Mouse (Mus musculus): Measurements from ENCODE around the gene Slc6a16. TPM values are rescaled to one million over a fixed set of nuclear protein-coding genes. Genes with fewer than 3 reads are reported as not detected.

Slc6a16 gene
- 0.24 and 0.49 TPM in 2 replicates for polyA plus RNA-seq (2016; fragmentation: Nextera tagmentation; extraction: Ambion mirVana)

DNA sequence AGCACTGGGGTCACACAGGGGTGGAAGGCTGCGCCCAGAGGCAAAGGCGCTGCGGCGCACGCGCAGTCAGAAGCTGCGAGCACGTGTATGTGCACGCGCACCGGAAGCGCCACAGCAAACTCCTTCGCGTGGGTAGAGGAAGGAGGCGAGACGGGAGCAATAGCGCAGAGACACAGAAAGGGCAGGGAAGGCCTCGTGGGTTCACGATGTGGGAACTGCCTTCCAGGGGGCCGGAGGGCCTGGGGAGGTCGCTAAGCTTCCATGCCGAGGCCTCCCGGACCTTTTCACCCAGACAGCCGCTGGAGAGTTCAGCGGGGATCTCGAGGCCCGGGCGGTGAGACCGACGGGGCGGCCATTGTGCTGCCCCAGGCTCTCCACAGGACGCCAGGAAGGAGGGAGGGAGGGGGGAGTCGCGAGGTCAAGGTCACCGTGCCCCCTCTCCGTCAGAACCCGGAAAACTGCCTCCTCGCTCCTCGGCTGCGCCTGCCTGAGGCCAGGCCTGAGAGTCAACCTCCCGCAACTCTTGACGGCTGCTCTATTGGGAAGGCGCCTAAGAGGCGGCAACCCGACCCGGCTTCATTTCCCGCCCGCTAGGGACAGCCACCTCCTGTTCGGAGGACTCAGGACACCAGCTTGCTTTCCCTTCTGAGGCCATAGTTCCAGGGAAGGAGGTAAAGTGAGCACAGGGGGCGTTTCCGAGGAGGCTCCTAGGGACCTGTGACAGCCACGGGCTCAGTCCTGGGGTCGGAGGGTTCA is at the start of gene Slc6a16:
Slc6a16 (plus strand) TSS at position 453 of the 756 bp plus-strand sequence.
- 9% methylated on average over 53 of the region's 53 CpGs for WGBS
- no peaks in the 10 kb centered on the region for H3K9me3 ChIP-seq (replicated peaks)
- peak; percentile 73 for DNase-seq (ENCODE audit: low spot score)
- peak within 1 kb of the TSS; percentile 85 for H3K27ac ChIP-seq
- H3K4me3 ChIP-seq, result peak within 1 kb of the TSS; percentile 42
- peaks cover 30% of the 10 kb centered on the region for H3K4me1 ChIP-seq
- H3K36me3 ChIP-seq, result no peaks in the 10 kb centered on the region
- H3K27me3 ChIP-seq (ENCODE audit: low read depth, poor library complexity, severe bottlenecking), result peaks cover 51% of the 10 kb centered on the region

GRCm38 (mm10) chr7:45191161-45191560 is 49.7 kb upstream of the Slc6a16 start:
- WGBS, result 80% methylated on average over 2 of the region's 2 CpGs
- H3K36me3 ChIP-seq, result no peaks in the 10 kb centered on the region
- peak overlapping the region; percentile 61 for H3K27ac ChIP-seq
- H3K27me3 ChIP-seq (ENCODE audit: low read depth, poor library complexity, severe bottlenecking), result peaks cover 73% of the 10 kb centered on the region
- H3K4me1 ChIP-seq, result peaks cover 66% of the 10 kb centered on the region
- no peaks in the 10 kb centered on the region for H3K9me3 ChIP-seq (replicated peaks)
- DNase-seq (ENCODE audit: low spot score), result no peak
- H3K4me3 ChIP-seq, result no peak overlapping the region

DNA sequence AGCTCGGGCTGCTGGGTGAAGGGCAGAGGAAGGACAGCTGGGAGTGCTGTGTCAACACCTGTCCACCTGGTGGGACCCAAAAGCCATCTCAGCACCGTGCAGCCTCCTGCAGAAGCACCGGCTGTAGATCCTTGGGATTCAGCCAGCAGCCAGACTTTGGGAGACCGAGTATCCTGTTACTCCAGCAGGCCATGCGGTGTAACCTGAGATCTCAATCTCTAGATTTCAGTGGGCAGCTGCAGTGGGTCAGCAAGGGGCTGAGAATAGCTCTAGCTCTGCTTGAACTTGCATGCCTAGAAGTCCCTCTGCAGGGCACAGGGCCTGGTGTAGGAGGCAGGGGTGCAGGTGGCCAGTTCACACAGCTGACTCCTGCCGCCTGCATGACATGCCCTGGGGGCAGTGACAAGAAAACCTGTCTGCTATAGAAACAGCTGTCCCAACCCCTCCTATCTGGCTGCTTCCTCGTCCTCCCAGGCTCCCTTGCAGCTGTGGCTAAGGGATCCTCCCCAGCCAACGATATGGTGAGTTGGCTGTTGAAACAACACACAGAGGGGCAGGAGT is 49.0 kb upstream of the Slc6a16 start:
- H3K36me3 ChIP-seq, result no peaks in the 10 kb centered on the region
- peaks cover 73% of the 10 kb centered on the region for H3K27me3 ChIP-seq (ENCODE audit: low read depth, poor library complexity, severe bottlenecking)
- peak overlapping the region; percentile 6 for H3K4me3 ChIP-seq
- peak; percentile 71 for DNase-seq (ENCODE audit: low spot score)
- peak overlapping the region; percentile 61 for H3K27ac ChIP-seq
- no peaks in the 10 kb centered on the region for H3K9me3 ChIP-seq (replicated peaks)
- H3K4me1 ChIP-seq, result peaks cover 64% of the 10 kb centered on the region
- WGBS, result 10% methylated on average over 8 of the region's 8 CpGs

DNA sequence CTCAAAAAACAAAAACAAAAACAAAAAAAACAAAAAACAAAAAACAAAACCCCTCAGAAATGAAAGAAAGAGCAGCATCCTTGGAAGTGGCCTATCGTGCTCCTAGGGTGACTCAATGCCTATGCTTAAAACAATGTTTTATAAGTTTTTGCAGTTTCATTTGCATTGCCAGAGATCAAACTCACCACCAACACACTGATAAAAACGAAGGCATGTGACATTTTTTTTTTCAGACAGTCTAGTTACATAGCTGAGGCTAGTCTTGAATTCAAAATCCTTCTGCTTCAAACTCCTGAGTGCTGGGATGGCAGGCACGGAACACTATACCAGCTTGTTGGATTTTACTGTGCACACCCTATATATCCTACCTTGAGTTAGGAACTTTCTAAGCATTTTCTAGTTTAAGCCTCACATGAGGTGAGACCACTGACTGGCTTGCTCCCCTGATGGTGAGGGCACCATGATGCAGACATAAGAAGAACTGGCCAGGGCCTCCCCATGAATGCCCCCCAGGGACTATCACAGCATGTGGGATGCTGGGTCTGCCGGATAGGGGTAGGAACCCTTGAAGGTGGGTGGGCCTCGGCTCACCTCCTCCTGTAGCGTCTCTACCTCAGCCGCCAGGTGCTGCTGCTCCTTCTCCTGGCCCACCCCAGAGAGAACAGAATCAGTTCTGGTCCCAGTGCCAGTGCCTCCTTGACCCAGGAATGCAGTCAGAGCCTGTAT is 48.1 kb upstream of the Slc6a16 start:
- H3K27ac ChIP-seq, result peak overlapping the region; percentile 50
- peaks cover 70% of the 10 kb centered on the region for H3K27me3 ChIP-seq (ENCODE audit: low read depth, poor library complexity, severe bottlenecking)
- 85% methylated on average over 7 of the region's 7 CpGs for WGBS
- no peaks in the 10 kb centered on the region for H3K36me3 ChIP-seq
- no peaks in the 10 kb centered on the region for H3K9me3 ChIP-seq (replicated peaks)
- DNase-seq (ENCODE audit: low spot score), result no peak
- H3K4me1 ChIP-seq, result peaks cover 64% of the 10 kb centered on the region
- no peak overlapping the region for H3K4me3 ChIP-seq

- H3K27ac ChIP-seq, result peak overlapping the region; percentile 50
- H3K9me3 ChIP-seq (replicated peaks), result no peaks in the 10 kb centered on the region
- H3K4me1 ChIP-seq, result peaks cover 68% of the 10 kb centered on the region
- H3K36me3 ChIP-seq, result no peaks in the 10 kb centered on the region
- no peak for DNase-seq (ENCODE audit: low spot score)
- peaks cover 63% of the 10 kb centered on the region for H3K27me3 ChIP-seq (ENCODE audit: low read depth, poor library complexity, severe bottlenecking)
- 62% methylated on average over 5 of the region's 5 CpGs for WGBS
- no peak overlapping the region for H3K4me3 ChIP-seq
Measured at GRCm38 (mm10) chr7:45193406-45193805, 47.5 kb upstream of the Slc6a16 start.

- 72% methylated on average over 17 of the region's 17 CpGs for WGBS
- 0 out of 2 replicates have a peak overlapping the region, but pooled peaks have one; percentile 0 for H3K27ac ChIP-seq
- no peaks in the 10 kb centered on the region for H3K36me3 ChIP-seq
- H3K9me3 ChIP-seq (replicated peaks), result no peaks in the 10 kb centered on the region
- H3K4me1 ChIP-seq, result peaks cover 66% of the 10 kb centered on the region
- DNase-seq (ENCODE audit: low spot score), result no peak
- peaks cover 56% of the 10 kb centered on the region for H3K27me3 ChIP-seq (ENCODE audit: low read depth, poor library complexity, severe bottlenecking)
- H3K4me3 ChIP-seq, result no peak overlapping the region
Measured at GRCm38 (mm10) chr7:45193871-45194785, 46.8 kb upstream of the Slc6a16 start.

GRCm38 (mm10) chr7:45195341-45196175 is 45.3 kb upstream of the Slc6a16 start:
- DNase-seq (ENCODE audit: low spot score), result no peak
- Histone ChIP-seq H3K4me3 (no peak overlapping the region), H3K36me3 (no peaks in the 10 kb centered on the region), H3K27ac (peak overlapping the region; percentile 26; the same call in 1 of the 2 replicates), H3K9me3 (replicated peaks) (no peaks in the 10 kb centered on the region), H3K27me3 (ENCODE audit: low read depth, poor library complexity, severe bottlenecking) (peaks cover 56% of the 10 kb centered on the region), H3K4me1 (peaks cover 61% of the 10 kb centered on the region)
- WGBS, result 53% methylated on average over 13 of the region's 13 CpGs

DNA sequence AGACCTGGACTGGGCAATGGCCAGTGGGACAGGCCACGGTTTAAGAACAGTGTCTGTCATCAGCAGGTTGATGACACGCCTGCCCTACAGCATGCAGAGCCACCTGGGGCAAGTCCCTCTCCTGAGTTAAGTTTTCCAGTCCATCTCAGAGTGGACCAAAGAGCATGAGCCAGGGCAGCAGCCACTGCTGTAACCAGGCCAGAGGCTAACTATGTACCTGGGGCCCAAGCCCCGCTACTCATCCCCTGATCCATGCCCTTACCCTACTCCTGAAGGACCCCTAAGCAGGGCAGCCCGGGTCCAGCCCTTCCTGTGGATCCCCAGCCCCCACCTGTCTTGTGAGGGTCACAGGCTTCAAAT is 44.7 kb upstream of the Slc6a16 start:
- WGBS, result 90% methylated on average over 4 of the region's 4 CpGs
- Histone ChIP-seq H3K4me3 (no peak overlapping the region), H3K27me3 (ENCODE audit: low read depth, poor library complexity, severe bottlenecking) (peaks cover 52% of the 10 kb centered on the region), H3K4me1 (peaks cover 57% of the 10 kb centered on the region), H3K9me3 (replicated peaks) (no peaks in the 10 kb centered on the region), H3K36me3 (no peaks in the 10 kb centered on the region), H3K27ac (peak overlapping the region; percentile 26; the same call in 1 of the 2 replicates)
- DNase-seq (ENCODE audit: low spot score), result no peak

DNA sequence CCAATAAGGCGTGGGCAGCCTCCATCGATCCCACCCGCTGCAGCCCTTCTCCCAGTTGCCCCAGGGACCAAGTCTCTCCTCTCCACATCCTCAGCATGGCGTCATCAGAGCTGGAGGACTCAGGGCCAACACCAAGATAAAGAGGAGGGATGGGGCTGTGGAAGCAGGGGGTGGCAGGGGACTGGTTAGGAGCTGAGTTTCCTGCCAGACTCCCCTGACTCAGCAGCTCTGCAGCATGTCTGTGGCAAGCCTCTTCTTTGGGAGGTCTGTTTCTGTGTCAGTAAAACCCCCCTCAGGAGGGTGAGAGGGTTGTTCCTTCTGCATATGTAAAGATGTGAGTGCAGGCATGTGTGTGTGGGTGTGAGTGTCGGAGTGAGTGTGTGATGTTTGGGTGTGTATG is 43.9 kb upstream of the Slc6a16 start:
- DNase-seq (ENCODE audit: low spot score), result no peak
- 0 out of 2 replicates have a peak overlapping the region, but pooled peaks have one; percentile 26 for H3K27ac ChIP-seq
- no peaks in the 10 kb centered on the region for H3K36me3 ChIP-seq
- peaks cover 46% of the 10 kb centered on the region for H3K27me3 ChIP-seq (ENCODE audit: low read depth, poor library complexity, severe bottlenecking)
- H3K9me3 ChIP-seq (replicated peaks), result no peaks in the 10 kb centered on the region
- peaks cover 49% of the 10 kb centered on the region for H3K4me1 ChIP-seq
- no peak overlapping the region for H3K4me3 ChIP-seq
- WGBS, result 66% methylated on average over 5 of the region's 5 CpGs

DNA sequence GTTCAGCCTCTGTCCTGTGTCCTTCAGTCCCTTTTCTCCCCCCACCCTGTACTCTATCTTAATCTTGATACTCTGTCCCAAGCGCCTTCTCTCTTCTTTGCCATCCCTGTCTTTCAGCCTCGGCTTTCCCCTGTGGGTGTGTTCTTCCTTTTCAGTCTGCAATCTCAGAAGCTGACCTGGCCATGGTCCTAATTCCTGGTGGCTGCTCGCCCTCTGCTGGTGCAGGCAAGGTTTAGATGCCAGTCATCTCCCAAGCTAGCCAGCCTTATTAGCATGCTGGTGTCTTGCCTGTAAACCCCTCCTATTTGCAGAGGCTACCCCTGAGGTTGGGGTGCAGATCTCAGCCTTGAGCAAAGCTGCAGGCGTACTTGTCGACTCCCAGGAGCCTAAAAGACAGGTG is 42.5 kb upstream of the Slc6a16 start:
- Histone ChIP-seq H3K27ac (no peak overlapping the region), H3K9me3 (replicated peaks) (no peaks in the 10 kb centered on the region), H3K36me3 (no peaks in the 10 kb centered on the region), H3K27me3 (ENCODE audit: low read depth, poor library complexity, severe bottlenecking) (peaks cover 51% of the 10 kb centered on the region), H3K4me3 (no peak overlapping the region), H3K4me1 (peaks cover 35% of the 10 kb centered on the region)
- peak; percentile 77 for DNase-seq (ENCODE audit: low spot score)
- 11% methylated on average over 5 of the region's 5 CpGs for WGBS

DNA sequence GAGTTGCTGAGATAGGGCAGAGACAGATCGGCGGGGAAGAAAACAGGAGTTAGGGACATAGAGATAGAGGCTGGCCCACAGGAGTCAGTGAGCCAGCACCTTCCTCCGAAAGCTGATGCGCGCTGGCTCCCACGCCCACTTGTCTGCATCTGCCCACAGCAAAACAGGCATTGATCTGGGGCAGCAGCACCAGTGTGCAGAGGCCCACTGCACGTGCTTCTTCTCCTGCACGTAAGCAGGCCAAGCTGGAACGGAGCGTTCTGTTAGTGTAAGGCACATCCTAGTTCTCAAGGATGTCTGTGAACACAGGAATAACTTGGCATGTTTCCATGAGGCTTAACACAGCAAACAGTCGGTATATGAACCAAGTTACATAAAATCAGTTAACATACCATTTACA is 41.9 kb upstream of the Slc6a16 start:
- Histone ChIP-seq H3K4me3 (no peak overlapping the region), H3K9me3 (replicated peaks) (no peaks in the 10 kb centered on the region), H3K4me1 (peaks cover 33% of the 10 kb centered on the region), H3K27me3 (ENCODE audit: low read depth, poor library complexity, severe bottlenecking) (peaks cover 54% of the 10 kb centered on the region), H3K36me3 (no peaks in the 10 kb centered on the region), H3K27ac (no peak overlapping the region)
- WGBS, result 81% methylated on average over 11 of the region's 11 CpGs
- DNase-seq (ENCODE audit: low spot score), result no peak
